Mouse (Mus musculus): ENCODE results near the gene Derl3. TPM values are rescaled to one million over a fixed set of nuclear protein-coding genes. Genes with fewer than 3 reads are reported as not detected.
"Not testable (repeated sequence)": the region's sequence is repeated elsewhere in the genome, so short reads cannot be mapped to it uniquely, and the experiment has no call there.

The Derl3 gene
- polyA plus RNA-seq, 1 experiment from 2014 or later: 2.9 TPM

GRCm38 (mm10) chr10:75878836-75879235 lies 14.4 kb upstream of the Derl3 start:
- Histone ChIP-seq H3K27me3 (0 out of 2 replicates have a peak, but pooled peaks cover 2% of the 10 kb centered on the region), H3K27ac (replicated peaks) (no peak overlapping the region), H3K4me3 (no peak overlapping the region), H3K36me3 (no peaks in the 10 kb centered on the region), H3K9ac (no peak overlapping the region), H3K4me2 (no peak overlapping the region), H3K4me1 (replicated peaks) (peaks cover 22% of the 10 kb centered on the region), H3K9me3 (no peaks in the 10 kb centered on the region)
- WGBS: 86% methylated on average over 3 of the region's 3 CpGs
- no peak for ATAC-seq (ENCODE audit: low read depth)

- no peak for ATAC-seq (ENCODE audit: low read depth)
- H3K27ac ChIP-seq (replicated peaks): peak overlapping the region; percentile 4; the same call in 1 of the 2 replicates
- no peak overlapping the region for H3K4me2 ChIP-seq
- H3K36me3 ChIP-seq: no peaks in the 10 kb centered on the region
- 0 out of 2 replicates have a peak, but pooled peaks cover 2% of the 10 kb centered on the region for H3K27me3 ChIP-seq
- no peak overlapping the region for H3K9ac ChIP-seq
- H3K4me3 ChIP-seq: no peak overlapping the region
- 92% methylated on average over 10 of the region's 10 CpGs for WGBS
- H3K4me1 ChIP-seq (replicated peaks): peaks cover 20% of the 10 kb centered on the region
- no peaks in the 10 kb centered on the region for H3K9me3 ChIP-seq
Measured at GRCm38 (mm10) chr10:75880351-75880750, 12.9 kb upstream of the Derl3 start.

GRCm38 (mm10) chr10:75880771-75881577 lies 12.2 kb upstream of the Derl3 start:
- no peak for ATAC-seq (ENCODE audit: low read depth)
- H3K9me3 ChIP-seq: no peaks in the 10 kb centered on the region
- H3K27ac ChIP-seq (replicated peaks): peak overlapping the region; percentile 4; the same call in 1 of the 2 replicates
- no peak overlapping the region for H3K9ac ChIP-seq
- no peak overlapping the region for H3K4me3 ChIP-seq
- 0 out of 2 replicates have a peak, but pooled peaks cover 2% of the 10 kb centered on the region for H3K27me3 ChIP-seq
- WGBS: 58% methylated on average over 6 of the region's 6 CpGs
- no peak overlapping the region for H3K4me2 ChIP-seq
- no peaks in the 10 kb centered on the region for H3K36me3 ChIP-seq
- peaks cover 20% of the 10 kb centered on the region for H3K4me1 ChIP-seq (replicated peaks)

GRCm38 (mm10) chr10:75881578-75882432 lies 11.4 kb upstream of the Derl3 start:
- Histone ChIP-seq H3K27ac (replicated peaks) (peak overlapping the region; percentile 42; the same call in 1 of the 2 replicates), H3K9ac (no peak overlapping the region), H3K9me3 (no peaks in the 10 kb centered on the region), H3K27me3 (0 out of 2 replicates have a peak, but pooled peaks cover 2% of the 10 kb centered on the region), H3K4me2 (no peak overlapping the region), H3K4me3 (no peak overlapping the region), H3K36me3 (no peaks in the 10 kb centered on the region), H3K4me1 (replicated peaks) (peaks cover 20% of the 10 kb centered on the region)
- WGBS: 16% methylated on average over 20 of the region's 20 CpGs
- 0 out of 2 replicates have a peak, but pooled peaks have one; percentile 14 for ATAC-seq (ENCODE audit: low read depth)

- 7% methylated on average over 15 of the region's 15 CpGs for WGBS
- Histone ChIP-seq H3K4me3 (no peak overlapping the region), H3K9ac (0 out of 2 replicates have a peak overlapping the region, but pooled peaks have one; percentile 43), H3K4me1 (replicated peaks) (peaks cover 20% of the 10 kb centered on the region), H3K27ac (replicated peaks) (peak overlapping the region; percentile 52), H3K36me3 (no peaks in the 10 kb centered on the region), H3K9me3 (no peaks in the 10 kb centered on the region), H3K27me3 (0 out of 2 replicates have a peak, but pooled peaks cover 2% of the 10 kb centered on the region), H3K4me2 (peak overlapping the region; percentile 36)
- ATAC-seq (ENCODE audit: low read depth): peak; percentile 49
Measured at GRCm38 (mm10) chr10:75882433-75883231, 10.6 kb upstream of the Derl3 start.

- H3K27me3 ChIP-seq: 0 out of 2 replicates have a peak, but pooled peaks cover 2% of the 10 kb centered on the region
Measured at GRCm38 (mm10) chr10:75883232-75883552, 10.0 kb upstream of the Derl3 start.

GRCm38 (mm10) chr10:75884742-75885141 lies 8.5 kb upstream of the Derl3 start:
- ATAC-seq (ENCODE audit: low read depth): no peak
- Histone ChIP-seq H3K36me3 (no peaks in the 10 kb centered on the region), H3K9me3 (no peaks in the 10 kb centered on the region), H3K27me3 (0 out of 2 replicates have a peak, but pooled peaks cover 2% of the 10 kb centered on the region), H3K4me3 (no peak overlapping the region), H3K9ac (no peak overlapping the region), H3K27ac (replicated peaks) (no peak overlapping the region), H3K4me2 (no peak overlapping the region), H3K4me1 (replicated peaks) (peaks cover 20% of the 10 kb centered on the region)
- 94% methylated on average over 8 of the region's 8 CpGs for WGBS

More at GRCm38 (mm10) chr10:75883232-75883552, 10.0 kb upstream of the Derl3 start:
- H3K4me1 ChIP-seq (replicated peaks): peaks cover 20% of the 10 kb centered on the region
- H3K9me3 ChIP-seq: no peaks in the 10 kb centered on the region
- H3K4me2 ChIP-seq: peak overlapping the region; percentile 36
- H3K36me3 ChIP-seq: no peaks in the 10 kb centered on the region
- 1% methylated on average over 10 of the region's 10 CpGs for WGBS
- H3K27ac ChIP-seq (replicated peaks): peak overlapping the region; percentile 52
- H3K4me3 ChIP-seq: no peak overlapping the region
- peak; percentile 68 for ATAC-seq (ENCODE audit: low read depth)
- H3K9ac ChIP-seq: 0 out of 2 replicates have a peak overlapping the region, but pooled peaks have one; percentile 43

- H3K36me3 ChIP-seq; H3K4me2 ChIP-seq; H3K9ac ChIP-seq; ATAC-seq (ENCODE audit: low read depth); H3K27me3 ChIP-seq; H3K9me3 ChIP-seq; H3K4me3 ChIP-seq; H3K4me1 ChIP-seq (replicated peaks); H3K27ac ChIP-seq (replicated peaks): not testable (repeated sequence)
- 84% methylated on average over 5 of the region's 5 CpGs for WGBS
Measured at GRCm38 (mm10) chr10:75887504-75887903, 5.7 kb upstream of the Derl3 start.

GRCm38 (mm10) chr10:75889406-75890153 lies 3.6 kb upstream of the Derl3 start:
- 51% methylated on average over 8 of the region's 8 CpGs for WGBS
- no peak overlapping the region for H3K4me2 ChIP-seq
- no peak for ATAC-seq (ENCODE audit: low read depth)
- H3K4me3 ChIP-seq: no peak overlapping the region
- no peak overlapping the region for H3K27ac ChIP-seq (replicated peaks)
- 0 out of 2 replicates have a peak overlapping the region, but pooled peaks have one; percentile 13 for H3K9ac ChIP-seq
- no peaks in the 10 kb centered on the region for H3K27me3 ChIP-seq
- H3K9me3 ChIP-seq: no peaks in the 10 kb centered on the region
- peaks cover 9% of the 10 kb centered on the region for H3K4me1 ChIP-seq (replicated peaks)
- peaks cover 10% of the 10 kb centered on the region for H3K36me3 ChIP-seq

- H3K4me2 ChIP-seq: no peak overlapping the region
- no peak overlapping the region for H3K9ac ChIP-seq
- WGBS: 80% methylated on average over 6 of the region's 6 CpGs
- no peak overlapping the region for H3K27ac ChIP-seq (replicated peaks)
- ATAC-seq (ENCODE audit: low read depth): no peak
- H3K4me1 ChIP-seq (replicated peaks): peaks cover 23% of the 10 kb centered on the region
- no peaks in the 10 kb centered on the region for H3K27me3 ChIP-seq
- no peaks in the 10 kb centered on the region for H3K9me3 ChIP-seq
- peaks cover 59% of the 10 kb centered on the region for H3K36me3 ChIP-seq
- H3K4me3 ChIP-seq: no peak overlapping the region
Measured at GRCm38 (mm10) chr10:75894601-75895000, 1.4 kb downstream of the Derl3 start.

- Histone ChIP-seq H3K27ac (replicated peaks) (no peak overlapping the region), H3K4me3 (no peak overlapping the region), H3K9me3 (no peaks in the 10 kb centered on the region), H3K9ac (no peak overlapping the region), H3K27me3 (no peaks in the 10 kb centered on the region), H3K4me2 (no peak overlapping the region), H3K36me3 (peaks cover 71% of the 10 kb centered on the region), H3K4me1 (replicated peaks) (peaks cover 23% of the 10 kb centered on the region)
- no peak for ATAC-seq (ENCODE audit: low read depth)
- 92% methylated on average over 5 of the region's 5 CpGs for WGBS
Measured at GRCm38 (mm10) chr10:75895730-75896129, 2.5 kb downstream of the Derl3 start.

Measured in neural tube, embryonic 13.5 days (tissue).